Mouse (Mus musculus): Measurements from ENCODE around the gene Camta1.

Camta1 gene

GRCm38 (mm10) chr4:151519011-151519410, 342.7 kb downstream of the Camta1 start:
- in situ Hi-C loops (cut with MboI; ENCODE audit: low pct_unique_long_range_greater_than_20kb in 1 of 2, low sequenced_read_pairs in 2 of 2, unreplicated experiment in 1 of 2) = loop anchor here in 1 of 2 experiments (25.0 kb wide), 1 partner anchor 368 kb away; no protein-coding TSS in a partner anchor

DNA sequence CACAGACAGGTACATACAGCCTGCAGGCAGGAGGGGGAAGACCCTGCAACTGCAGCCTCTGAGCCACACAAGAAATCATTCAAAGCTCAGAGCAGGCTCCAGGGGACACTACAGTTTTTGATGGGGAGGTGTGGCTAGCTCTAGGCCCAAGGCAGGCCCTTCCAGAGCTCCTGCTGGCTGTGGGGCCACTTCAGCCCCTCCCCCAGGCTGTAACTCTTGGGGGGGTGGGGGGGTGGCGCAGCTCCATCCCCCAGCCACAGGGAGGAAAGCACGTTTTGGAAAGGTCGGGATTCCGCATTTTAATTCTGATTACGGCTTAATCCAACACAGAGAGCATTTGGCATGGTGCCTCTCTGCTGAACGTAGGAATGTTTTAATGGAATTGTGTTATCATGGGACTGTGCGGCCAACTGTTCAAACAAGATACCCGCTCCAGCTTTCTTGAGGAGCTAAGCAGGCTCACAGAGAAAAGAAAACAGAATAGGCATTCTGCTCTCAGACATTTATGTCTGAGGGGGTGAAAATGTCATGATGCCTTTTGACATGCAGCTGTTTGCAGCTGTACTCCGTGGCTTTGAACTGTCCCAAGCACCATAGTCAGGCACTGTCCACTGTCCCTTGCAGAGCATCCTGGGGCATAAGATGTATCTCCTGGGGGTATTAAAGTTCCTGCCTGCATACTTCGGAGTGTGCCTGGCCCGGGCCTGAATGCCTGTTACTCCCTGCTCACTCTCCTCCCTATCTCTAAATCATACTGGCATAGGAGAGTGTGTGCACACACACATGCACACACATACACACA, 344.5 kb downstream of the Camta1 start:
- in situ Hi-C loops (cut with MboI; ENCODE audit: low pct_unique_long_range_greater_than_20kb in 1 of 2, low sequenced_read_pairs in 2 of 2, unreplicated experiment in 1 of 2) = loop anchor here in 1 of 2 experiments (25.0 kb wide), 1 partner anchor 370 kb away; no protein-coding TSS in a partner anchor

GRCm38 (mm10) chr4:151515316-151515715, 346.4 kb downstream of the Camta1 start:
- in situ Hi-C loops (cut with MboI; ENCODE audit: low pct_unique_long_range_greater_than_20kb in 1 of 2, low sequenced_read_pairs in 2 of 2, unreplicated experiment in 1 of 2) = loop anchor here in 1 of 2 experiments (25.0 kb wide), 1 partner anchor 372 kb away; no protein-coding TSS in a partner anchor

DNA sequence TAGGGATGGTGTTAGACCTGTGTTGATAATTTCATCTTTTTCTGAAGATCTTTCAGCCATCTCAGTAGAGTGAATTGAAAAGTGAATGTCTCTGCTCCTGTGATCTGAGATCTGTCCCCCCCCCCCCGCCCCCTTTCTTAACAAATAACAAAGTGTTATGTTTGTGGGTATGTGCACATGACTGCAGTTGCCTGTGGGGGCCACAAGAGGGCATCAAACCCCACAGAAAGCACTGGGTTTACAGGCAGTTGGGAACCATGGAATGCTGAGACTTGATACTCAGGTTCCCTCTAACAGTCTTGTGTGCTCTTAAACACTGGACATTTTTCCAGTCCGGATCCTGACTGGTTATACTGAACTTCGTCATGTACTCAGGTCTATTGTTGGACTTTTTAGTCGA, 350.6 kb downstream of the Camta1 start:
- in situ Hi-C loops (cut with MboI; ENCODE audit: low pct_unique_long_range_greater_than_20kb in 1 of 2, low sequenced_read_pairs in 2 of 2, unreplicated experiment in 1 of 2) = loop anchor here in 1 of 2 experiments (25.0 kb wide), 1 partner anchor 376 kb away; no protein-coding TSS in a partner anchor

- in situ Hi-C loops (cut with MboI; ENCODE audit: low pct_unique_long_range_greater_than_20kb in 1 of 2, low sequenced_read_pairs in 2 of 2, unreplicated experiment in 1 of 2) = loop anchor here in 1 of 2 experiments (25.0 kb wide), 1 partner anchor 377 kb away; no protein-coding TSS in a partner anchor
Measured at GRCm38 (mm10) chr4:151510417-151510816, 351.3 kb downstream of the Camta1 start.

DNA sequence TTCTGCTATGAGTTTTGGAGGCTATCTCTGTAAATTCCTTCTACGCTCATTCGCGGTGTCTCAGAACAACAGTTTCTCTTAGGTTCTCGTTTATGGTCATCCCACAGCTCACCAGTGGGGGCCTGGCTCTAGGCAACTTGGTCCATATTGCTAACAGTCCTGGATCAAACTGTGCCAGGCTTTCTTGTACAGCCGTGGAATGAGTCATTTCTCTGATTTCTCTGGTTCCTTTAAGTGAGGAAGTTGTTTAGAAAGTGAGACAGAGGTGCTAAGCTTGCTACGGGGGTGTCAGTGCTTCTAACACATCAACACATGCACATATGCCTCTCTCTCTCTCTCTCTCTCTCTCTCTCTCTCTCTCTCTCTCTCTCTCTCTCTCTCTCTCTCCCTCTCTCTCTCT, 355.0 kb downstream of the Camta1 start:
- in situ Hi-C loops (cut with MboI; ENCODE audit: low pct_unique_long_range_greater_than_20kb in 1 of 2, low sequenced_read_pairs in 2 of 2, unreplicated experiment in 1 of 2) = loop anchor here in 1 of 2 experiments (25.0 kb wide), 1 partner anchor 381 kb away; no protein-coding TSS in a partner anchor

- in situ Hi-C loops (cut with MboI; ENCODE audit: low pct_unique_long_range_greater_than_20kb in 1 of 2, low sequenced_read_pairs in 2 of 2, unreplicated experiment in 1 of 2) = no loop called here
Measured at GRCm38 (mm10) chr4:151498481-151499276, 363.0 kb downstream of the Camta1 start.

- in situ Hi-C loops (cut with MboI; ENCODE audit: low pct_unique_long_range_greater_than_20kb in 1 of 2, low sequenced_read_pairs in 2 of 2, unreplicated experiment in 1 of 2) = no loop called here
Measured at GRCm38 (mm10) chr4:151496581-151496980, 365.1 kb downstream of the Camta1 start.

GRCm38 (mm10) chr4:151495276-151495882, 366.3 kb downstream of the Camta1 start:
- in situ Hi-C loops (cut with MboI; ENCODE audit: low pct_unique_long_range_greater_than_20kb in 1 of 2, low sequenced_read_pairs in 2 of 2, unreplicated experiment in 1 of 2) = no loop called here

DNA sequence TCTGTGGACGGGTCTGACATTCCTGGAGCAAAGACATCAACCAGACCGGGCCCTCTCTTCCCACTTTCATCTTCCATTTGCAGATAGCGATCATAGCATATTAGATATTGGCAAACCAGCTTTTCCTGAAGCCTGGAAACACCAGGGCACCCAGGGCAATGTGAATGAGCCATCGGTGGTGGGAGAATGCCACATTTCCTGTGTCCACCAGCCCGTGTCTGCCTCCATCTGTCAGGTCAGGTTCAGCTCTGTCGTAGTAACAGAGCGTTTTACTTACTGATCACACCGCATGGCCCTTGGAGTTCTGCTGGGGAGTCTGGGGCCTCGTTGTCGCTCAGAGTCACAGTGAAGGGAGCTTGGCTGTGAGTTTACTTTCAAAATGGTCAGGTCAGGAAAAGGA, 368.9 kb downstream of the Camta1 start:
- in situ Hi-C loops (cut with MboI; ENCODE audit: low pct_unique_long_range_greater_than_20kb in 1 of 2, low sequenced_read_pairs in 2 of 2, unreplicated experiment in 1 of 2) = no loop called here

DNA sequence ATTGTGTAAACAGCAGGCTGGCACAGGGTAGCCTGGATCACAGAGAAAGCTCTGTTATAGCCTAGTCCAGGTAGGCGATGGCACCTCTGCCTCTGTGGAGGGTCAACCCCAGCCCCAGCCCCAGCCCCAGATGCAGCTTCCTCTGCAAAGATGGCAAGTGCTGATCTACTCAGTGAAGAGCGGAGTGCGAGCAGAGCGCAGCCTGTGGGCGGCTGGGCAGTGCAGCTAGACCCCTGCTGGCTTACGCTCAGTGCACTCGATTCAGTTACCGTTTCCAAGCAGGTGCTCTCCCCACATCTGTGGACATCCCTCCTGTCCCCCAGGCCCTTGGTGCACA, 377.7 kb downstream of the Camta1 start:
- in situ Hi-C loops (cut with MboI; ENCODE audit: low pct_unique_long_range_greater_than_20kb in 1 of 2, low sequenced_read_pairs in 2 of 2, unreplicated experiment in 1 of 2) = no loop called here

- in situ Hi-C loops (cut with MboI; ENCODE audit: low pct_unique_long_range_greater_than_20kb in 1 of 2, low sequenced_read_pairs in 2 of 2, unreplicated experiment in 1 of 2) = no loop called here
Measured at GRCm38 (mm10) chr4:151483299-151483976, 378.2 kb downstream of the Camta1 start.

- in situ Hi-C loops (cut with MboI; ENCODE audit: low pct_unique_long_range_greater_than_20kb in 1 of 2, low sequenced_read_pairs in 2 of 2, unreplicated experiment in 1 of 2) = no loop called here
Measured at GRCm38 (mm10) chr4:151480928-151481327, 380.7 kb downstream of the Camta1 start.

DNA sequence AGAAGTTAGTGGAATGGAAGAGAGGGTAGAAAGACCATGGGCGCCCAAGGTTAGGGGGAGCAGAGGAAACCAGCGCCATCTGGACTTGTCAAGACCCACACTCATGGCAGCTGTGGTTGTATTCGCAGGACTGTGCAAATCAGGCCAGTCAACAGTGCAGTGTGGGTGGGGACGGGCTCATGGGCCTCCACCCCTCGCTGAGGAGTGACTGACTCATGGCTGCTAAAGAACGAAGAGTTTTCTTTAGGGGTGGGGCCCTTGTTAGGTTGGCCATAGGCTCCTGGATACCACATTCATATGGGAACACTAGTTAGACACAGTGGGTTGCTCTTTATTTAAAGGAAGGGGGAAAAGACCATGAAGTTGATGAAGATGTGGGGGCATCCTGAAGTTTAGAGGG, 383.7 kb downstream of the Camta1 start:
- in situ Hi-C loops (cut with MboI; ENCODE audit: low pct_unique_long_range_greater_than_20kb in 1 of 2, low sequenced_read_pairs in 2 of 2, unreplicated experiment in 1 of 2) = no loop called here

DNA sequence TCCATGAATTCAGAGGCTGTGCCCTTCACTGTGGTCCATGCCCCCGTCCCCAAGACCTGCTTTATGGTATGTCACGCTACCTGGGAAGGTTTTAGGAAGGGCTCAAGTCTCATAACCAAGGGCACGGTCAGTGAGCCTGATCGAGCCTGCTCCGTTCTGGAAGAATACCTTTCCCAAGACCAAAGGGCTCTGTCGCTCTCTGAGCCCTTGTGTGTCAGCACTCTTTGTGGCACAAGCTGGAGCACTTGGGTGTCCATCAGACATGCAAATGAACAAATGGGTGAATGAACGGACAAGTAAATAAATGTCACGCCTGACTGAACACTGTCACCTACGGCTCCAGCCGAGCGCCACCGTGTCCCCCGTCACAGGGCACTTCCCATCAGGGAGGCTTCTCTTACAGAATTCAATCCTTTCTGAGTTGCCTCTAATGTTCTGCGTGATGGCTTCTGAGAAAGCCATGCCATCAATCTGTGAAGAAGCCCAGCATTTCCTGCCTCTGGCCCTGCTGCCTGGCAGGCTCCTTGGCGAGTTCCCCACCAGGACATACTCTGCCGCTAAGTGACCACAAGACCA, 386.7 kb downstream of the Camta1 start:
- in situ Hi-C loops (cut with MboI; ENCODE audit: low pct_unique_long_range_greater_than_20kb in 1 of 2, low sequenced_read_pairs in 2 of 2, unreplicated experiment in 1 of 2) = no loop called here

GRCm38 (mm10) chr4:151471886-151472285, 389.8 kb downstream of the Camta1 start:
- in situ Hi-C loops (cut with MboI; ENCODE audit: low pct_unique_long_range_greater_than_20kb in 1 of 2, low sequenced_read_pairs in 2 of 2, unreplicated experiment in 1 of 2) = no loop called here

DNA sequence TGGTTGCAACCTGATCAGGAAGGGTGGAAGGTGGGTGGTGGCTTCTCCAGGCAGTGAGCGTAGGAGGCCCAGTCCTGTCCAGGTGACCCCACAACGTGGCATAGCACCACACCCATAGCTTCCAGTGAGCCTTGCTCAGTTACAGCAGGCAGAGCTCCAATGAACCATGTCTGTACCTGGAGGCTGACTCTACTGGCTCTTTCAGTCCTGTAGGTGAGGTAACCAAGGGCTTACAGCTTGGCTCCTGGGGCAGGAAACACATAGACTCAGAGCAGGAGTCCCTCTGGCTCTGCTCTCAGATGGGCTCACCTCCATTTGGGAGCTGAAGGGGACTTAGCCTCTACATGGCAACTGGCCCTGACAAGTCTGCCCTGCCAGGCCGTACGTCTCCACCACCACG, 393.3 kb downstream of the Camta1 start:
- in situ Hi-C loops (cut with MboI; ENCODE audit: low pct_unique_long_range_greater_than_20kb in 1 of 2, low sequenced_read_pairs in 2 of 2, unreplicated experiment in 1 of 2) = no loop called here

GRCm38 (mm10) chr4:151458686-151459085, 403.0 kb downstream of the Camta1 start:
- in situ Hi-C loops (cut with MboI; ENCODE audit: low pct_unique_long_range_greater_than_20kb in 1 of 2, low sequenced_read_pairs in 2 of 2, unreplicated experiment in 1 of 2) = no loop called here
